Mouse (Mus musculus) cerebellum, adult 8-10 months (tissue): Measurements from ENCODE around the gene Col19a1.
A peak's percentile ranks its signal among the peaks of the same experiment; 100 is the strongest.

Experiments used
- DNase-seq: peaks from one replicate; pipeline ENCODE4 v3.0.0; 2022

Col19a1 gene

DNA sequence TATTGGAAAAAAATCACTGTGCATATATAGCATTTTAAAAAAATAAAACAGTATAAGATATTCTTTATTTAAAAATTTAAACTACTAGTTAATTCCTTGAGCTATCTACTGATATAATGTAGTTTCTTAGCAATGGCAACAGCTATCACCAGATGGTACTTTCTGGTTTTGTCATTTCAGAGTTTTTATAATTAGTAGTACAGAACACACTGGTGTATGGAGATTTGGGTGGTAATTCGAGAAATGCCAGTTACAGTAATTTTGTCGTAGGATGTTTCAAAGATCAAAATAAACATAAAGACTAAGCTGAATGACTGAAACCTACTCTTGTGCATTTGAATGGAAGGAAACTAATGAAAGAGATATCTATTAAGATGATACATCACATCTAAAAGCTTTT is 129.3 kb downstream of the Col19a1 start:
- no peak for DNase-seq

DNA sequence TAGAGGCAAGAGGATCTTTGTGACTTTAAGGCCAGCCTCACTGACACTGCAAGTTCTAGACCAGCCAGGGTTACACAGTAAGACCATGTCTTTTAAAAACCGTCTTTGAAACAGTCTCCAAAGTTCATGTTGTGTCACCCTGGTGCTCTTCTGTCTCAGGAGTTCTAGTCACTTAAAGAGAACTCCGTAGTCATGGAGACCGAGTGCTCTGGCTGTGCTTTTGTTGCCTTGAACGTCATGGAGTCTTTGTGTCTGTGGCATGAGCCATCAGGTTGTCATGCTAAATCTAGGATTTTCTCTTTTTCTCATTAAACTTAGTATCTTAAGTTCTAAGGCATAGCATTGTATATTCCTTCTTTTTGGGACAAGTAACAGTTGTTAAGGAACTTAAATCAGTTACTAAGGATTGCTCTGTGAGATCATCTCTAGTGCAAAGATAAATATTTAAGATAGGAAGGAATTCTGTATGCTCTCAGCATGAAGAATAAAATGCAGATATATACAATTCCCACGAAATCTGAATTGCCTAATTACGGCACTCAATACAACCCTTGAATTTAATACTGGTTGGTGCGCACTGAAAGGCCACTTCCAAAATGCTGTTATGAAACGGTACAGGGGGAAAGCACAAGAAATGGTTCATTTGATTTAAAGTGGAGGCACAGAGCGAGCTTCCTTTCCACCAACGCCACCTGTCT is 134.6 kb downstream of the Col19a1 start:
- no peak for DNase-seq

- no peak for DNase-seq
These were observed 135.1 kb downstream of the Col19a1 start for GRCm38 (mm10) chr1:24452159-24452558.

DNA sequence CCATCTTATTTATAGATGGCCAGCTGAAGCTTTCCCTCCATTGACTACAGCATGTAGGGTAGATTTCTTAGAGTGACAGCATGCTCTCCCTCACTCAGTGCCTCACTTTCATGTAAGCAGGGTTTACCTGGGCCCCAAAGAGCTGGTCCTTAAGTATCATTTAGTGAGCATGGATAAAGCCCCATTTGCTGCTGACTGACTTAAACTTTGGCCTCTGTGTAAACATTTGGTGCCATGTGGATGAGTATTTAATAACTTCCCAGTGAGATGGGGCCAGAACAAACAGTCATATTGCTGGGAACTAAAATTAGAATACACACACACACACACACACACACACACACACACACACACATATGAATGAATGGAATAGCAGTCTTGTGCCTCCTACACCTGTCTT is 149.8 kb downstream of the Col19a1 start:
- DNase-seq, result no peak

GRCm38 (mm10) chr1:24428306-24428705 is 159.0 kb downstream of the Col19a1 start:
- DNase-seq, result no peak

- peak; percentile 23 for DNase-seq
These were observed 209.0 kb downstream of the Col19a1 start for GRCm38 (mm10) chr1:24378125-24378821.

- no peak for DNase-seq
These were observed 212.4 kb downstream of the Col19a1 start for GRCm38 (mm10) chr1:24374902-24375301.

DNA sequence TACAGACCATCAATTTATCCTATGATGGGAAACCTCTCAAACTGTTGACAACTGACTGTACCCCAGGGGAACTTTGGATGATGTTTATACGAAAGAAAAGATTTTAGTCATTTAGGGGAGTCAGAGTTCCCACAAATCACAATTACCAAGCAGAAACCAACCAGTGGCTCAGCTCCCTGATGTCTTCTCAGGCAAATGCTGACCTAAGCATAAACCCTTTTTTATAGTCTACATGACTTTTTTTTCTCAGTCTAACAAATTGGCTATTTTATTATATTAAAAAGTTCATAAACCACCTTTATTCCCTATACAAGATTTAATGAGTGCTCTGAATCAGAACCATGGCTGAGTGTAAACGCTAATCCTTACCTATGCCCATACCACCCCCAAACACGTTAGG is 213.6 kb downstream of the Col19a1 start:
- DNase-seq, result no peak

- no peak for DNase-seq
These were observed 214.6 kb downstream of the Col19a1 start for GRCm38 (mm10) chr1:24372471-24373258.

DNA sequence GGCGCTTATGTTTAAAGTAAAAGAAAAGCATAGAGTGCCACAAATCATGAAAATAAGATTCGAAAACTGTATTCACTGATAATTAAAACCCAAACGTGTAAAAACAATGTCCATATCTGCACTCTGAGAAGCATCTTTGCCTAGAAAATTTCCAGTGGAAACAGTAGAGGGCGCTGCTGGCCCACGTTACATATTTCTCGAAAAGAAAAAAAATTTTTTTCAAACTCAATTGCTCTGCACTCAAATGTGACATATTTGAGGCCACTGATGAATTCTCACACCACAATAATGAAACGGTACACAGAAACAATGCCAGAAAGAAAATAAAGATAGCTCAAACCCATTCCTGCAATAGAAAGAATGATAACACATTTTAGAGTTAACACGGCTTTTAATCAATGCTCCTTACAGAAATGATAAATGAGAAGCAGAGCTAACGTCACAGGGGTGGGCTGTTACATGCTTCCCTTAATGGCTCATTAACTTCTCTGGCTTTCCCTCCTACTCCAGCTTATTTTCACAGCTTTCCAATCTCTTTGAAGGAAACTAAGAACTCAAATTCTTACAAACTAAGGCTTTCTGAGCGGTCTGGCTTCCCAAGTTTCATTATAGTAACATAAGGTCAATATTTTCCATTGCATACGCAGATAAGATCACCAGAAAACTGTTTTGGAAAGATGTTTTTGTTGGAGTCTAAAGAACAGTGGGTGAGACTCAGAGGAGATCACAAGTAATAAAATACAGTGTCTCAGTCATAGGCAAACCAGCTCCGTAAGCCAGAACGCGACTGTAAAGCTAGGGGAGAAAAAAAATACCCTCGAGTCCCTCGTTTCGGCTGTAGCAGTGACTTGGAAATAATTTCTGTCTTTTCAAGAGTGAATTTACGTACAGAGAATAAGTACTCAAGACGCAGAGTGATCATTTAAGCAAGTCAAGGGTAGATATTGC is 219.4 kb downstream of the Col19a1 start:
- peak; percentile 47 for DNase-seq

GRCm38 (mm10) chr1:24364775-24365174 is 222.5 kb downstream of the Col19a1 start:
- DNase-seq, result no peak

GRCm38 (mm10) chr1:24361990-24362635 is 225.2 kb downstream of the Col19a1 start:
- DNase-seq, result peak; percentile 18

- no peak for DNase-seq
These were observed 237.6 kb downstream of the Col19a1 start for GRCm38 (mm10) chr1:24349462-24350217.

GRCm38 (mm10) chr1:24347621-24348160 is 239.6 kb downstream of the Col19a1 start:
- no peak for DNase-seq

- DNase-seq, result no peak
These were observed 249.6 kb downstream of the Col19a1 start for GRCm38 (mm10) chr1:24337556-24338275.

DNA sequence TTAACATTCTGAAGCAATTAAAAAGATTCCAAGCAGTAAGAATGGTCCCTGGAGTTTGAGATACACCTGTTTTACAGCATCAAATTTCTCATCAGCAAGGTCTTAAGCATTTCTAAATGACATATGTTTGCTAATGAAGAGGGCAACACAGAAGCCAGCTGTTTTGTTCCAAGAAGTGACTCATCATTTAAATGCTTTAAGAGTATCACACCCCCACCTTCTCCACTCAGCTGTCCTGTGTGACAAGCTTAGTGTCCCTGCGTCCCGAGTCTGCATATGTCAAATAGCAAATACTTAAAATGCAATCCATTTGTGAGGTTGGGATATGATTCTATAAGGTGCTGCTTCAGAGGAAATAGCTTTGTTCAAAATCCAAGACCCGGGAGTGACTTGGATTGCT is 251.2 kb downstream of the Col19a1 start:
- no peak for DNase-seq

- DNase-seq, result no peak
These were observed 270.2 kb downstream of the Col19a1 start for GRCm38 (mm10) chr1:24316961-24317589.

DNA sequence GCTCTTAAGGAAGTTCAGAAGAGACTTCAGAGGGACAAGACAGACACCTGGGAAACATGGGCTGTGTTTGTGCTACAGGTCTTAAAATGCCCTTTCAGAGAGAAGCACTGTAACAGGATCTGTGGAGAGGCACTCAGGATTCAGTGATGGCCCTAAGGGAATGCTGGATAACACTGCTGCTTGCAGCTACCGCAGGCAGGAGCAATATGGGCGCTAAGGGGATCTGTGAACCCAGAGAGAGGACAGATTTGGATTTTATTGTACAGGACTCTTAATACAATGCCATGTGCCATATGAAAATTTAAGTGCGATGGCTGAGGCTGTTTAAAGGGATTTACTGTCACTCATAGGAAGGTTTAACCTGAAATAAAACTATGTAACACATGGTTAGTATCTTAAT is 270.8 kb downstream of the Col19a1 start:
- no peak for DNase-seq

- DNase-seq, result no peak
These were observed 276.4 kb downstream of the Col19a1 start for GRCm38 (mm10) chr1:24310847-24311246.

DNA sequence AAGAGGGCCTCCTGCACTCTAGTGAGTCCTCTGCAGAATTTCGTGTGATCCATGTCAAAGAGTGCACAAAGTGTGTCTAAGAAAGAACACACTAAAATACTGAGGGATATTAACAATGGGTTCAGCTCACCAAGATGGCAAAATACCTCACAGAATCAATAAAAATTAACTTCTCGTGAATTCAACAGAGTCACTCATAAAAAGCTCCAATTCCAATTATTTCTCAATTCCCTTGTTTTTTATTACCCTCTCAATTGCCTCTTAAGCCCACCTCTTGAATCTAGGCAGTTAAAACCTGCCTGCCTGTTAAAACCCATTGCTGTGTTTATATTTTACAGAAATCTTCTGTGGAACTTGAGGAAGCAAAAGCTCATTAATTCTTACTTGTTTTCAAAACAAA is 277.1 kb downstream of the Col19a1 start:
- no peak for DNase-seq
